Mouse (Mus musculus): ENCODE measurements at regions not wholly inside any gene's neighbourhood (a gene's known extent, or its start where the extent isn't known, plus 50 kb on each side); places are given as distances from the start of the nearest gene placed in this dataset.

DNA sequence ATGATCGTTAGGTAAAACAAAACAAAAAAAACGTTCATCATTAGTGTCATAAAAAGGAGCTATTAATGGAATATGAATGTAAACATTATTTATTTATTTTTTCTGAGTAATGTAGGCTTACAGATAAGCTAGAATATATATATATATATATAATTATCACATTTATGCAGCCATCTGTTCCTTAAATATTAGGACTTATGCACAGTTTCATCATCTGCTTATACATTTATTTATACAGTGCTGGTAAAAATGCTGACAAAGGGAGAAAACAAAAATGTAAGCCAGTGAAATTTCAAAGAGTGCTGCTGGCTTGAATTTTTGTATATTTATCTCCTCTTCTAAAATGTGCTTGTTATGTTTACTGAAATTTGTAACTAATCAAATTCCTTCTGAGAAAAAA, 4841.7 kb upstream of the Gm7489 start:
- H3K4me1 ChIP-seq (ENCODE audit: control insufficient read depth, insufficient read depth, low read length): no peaks in the 10 kb centered on the region
- no peak overlapping the region for H3K9ac ChIP-seq (ENCODE audit: low read length)
- no peak overlapping the region for H3K27ac ChIP-seq (ENCODE audit: low read length)
- 0 out of 2 replicates have a peak, but pooled peaks cover 4% of the 10 kb centered on the region for H3K9me3 ChIP-seq (replicated peaks; ENCODE audit: control insufficient read depth, low read length)
- H3K36me3 ChIP-seq (ENCODE audit: control insufficient read depth, insufficient read depth): no peaks in the 10 kb centered on the region
- no peaks in the 10 kb centered on the region for H3K27me3 ChIP-seq (ENCODE audit: control insufficient read depth, insufficient read depth, low read length)
- H3K4me3 ChIP-seq (ENCODE audit: low read length): no peak overlapping the region
- WGBS: 62% methylated on average over 2 of the region's 2 CpGs
- ATAC-seq (replicated peaks; ENCODE audit: extremely low read depth, insufficient read depth, low FRiP score): no peak
- no peak overlapping the region for H3K4me2 ChIP-seq (ENCODE audit: low read depth, low read length)

- H3K4me3 ChIP-seq (ENCODE audit: low read length): no peak overlapping the region
- H3K36me3 ChIP-seq (ENCODE audit: control insufficient read depth, insufficient read depth): no peaks in the 10 kb centered on the region
- H3K27me3 ChIP-seq (ENCODE audit: control insufficient read depth, insufficient read depth, low read length): no peaks in the 10 kb centered on the region
- no peak overlapping the region for H3K4me2 ChIP-seq (ENCODE audit: low read depth, low read length)
- H3K9me3 ChIP-seq (replicated peaks; ENCODE audit: control insufficient read depth, low read length): no peaks in the 10 kb centered on the region
- no peak overlapping the region for H3K9ac ChIP-seq (ENCODE audit: low read length)
- no peak for ATAC-seq (replicated peaks; ENCODE audit: extremely low read depth, insufficient read depth, low FRiP score)
- no peaks in the 10 kb centered on the region; the same call in 1 of the 2 replicates for H3K4me1 ChIP-seq (ENCODE audit: control insufficient read depth, insufficient read depth, low read length)
- no peak overlapping the region for H3K27ac ChIP-seq (ENCODE audit: low read length)
- WGBS: 78% methylated on average over 1 of the region's 1 CpGs
Observed at GRCm38 (mm10) chr15:49065069-49065468, 4819.6 kb upstream of the Gm7489 start.

GRCm38 (mm10) chr15:49065875-49066274, 4818.8 kb upstream of the Gm7489 start:
- H3K4me3 ChIP-seq (ENCODE audit: low read length): no peak overlapping the region
- peak; percentile 94 for ATAC-seq (replicated peaks; ENCODE audit: extremely low read depth, insufficient read depth, low FRiP score)
- H3K9me3 ChIP-seq (replicated peaks; ENCODE audit: control insufficient read depth, low read length): no peaks in the 10 kb centered on the region
- H3K36me3 ChIP-seq (ENCODE audit: control insufficient read depth, insufficient read depth): no peaks in the 10 kb centered on the region
- no peak overlapping the region for H3K9ac ChIP-seq (ENCODE audit: low read length)
- no peak overlapping the region for H3K27ac ChIP-seq (ENCODE audit: low read length)
- H3K4me2 ChIP-seq (ENCODE audit: low read depth, low read length): no peak overlapping the region
- H3K4me1 ChIP-seq (ENCODE audit: control insufficient read depth, insufficient read depth, low read length): no peaks in the 10 kb centered on the region; the same call in 1 of the 2 replicates
- no peaks in the 10 kb centered on the region for H3K27me3 ChIP-seq (ENCODE audit: control insufficient read depth, insufficient read depth, low read length)

- WGBS: 52% methylated on average over 2 of the region's 2 CpGs
- H3K27me3 ChIP-seq (ENCODE audit: control insufficient read depth, insufficient read depth, low read length): no peaks in the 10 kb centered on the region
- H3K27ac ChIP-seq (ENCODE audit: low read length): no peak overlapping the region
- ATAC-seq (replicated peaks; ENCODE audit: extremely low read depth, insufficient read depth, low FRiP score): no peak
- H3K4me2 ChIP-seq (ENCODE audit: low read depth, low read length): no peak overlapping the region
- H3K36me3 ChIP-seq (ENCODE audit: control insufficient read depth, insufficient read depth): no peaks in the 10 kb centered on the region
- no peak overlapping the region for H3K4me3 ChIP-seq (ENCODE audit: low read length)
- H3K4me1 ChIP-seq (ENCODE audit: control insufficient read depth, insufficient read depth, low read length): no peaks in the 10 kb centered on the region; the same call in 1 of the 2 replicates
- H3K9me3 ChIP-seq (replicated peaks; ENCODE audit: control insufficient read depth, low read length): no peaks in the 10 kb centered on the region
- H3K9ac ChIP-seq (ENCODE audit: low read length): no peak overlapping the region
Observed at GRCm38 (mm10) chr15:49066367-49066766, 4818.3 kb upstream of the Gm7489 start.

Data from heart, embryonic 16.5 days (tissue).